12 mouse cellular contexts compared by ENCODE assay signal in the genomic region with DNA sequence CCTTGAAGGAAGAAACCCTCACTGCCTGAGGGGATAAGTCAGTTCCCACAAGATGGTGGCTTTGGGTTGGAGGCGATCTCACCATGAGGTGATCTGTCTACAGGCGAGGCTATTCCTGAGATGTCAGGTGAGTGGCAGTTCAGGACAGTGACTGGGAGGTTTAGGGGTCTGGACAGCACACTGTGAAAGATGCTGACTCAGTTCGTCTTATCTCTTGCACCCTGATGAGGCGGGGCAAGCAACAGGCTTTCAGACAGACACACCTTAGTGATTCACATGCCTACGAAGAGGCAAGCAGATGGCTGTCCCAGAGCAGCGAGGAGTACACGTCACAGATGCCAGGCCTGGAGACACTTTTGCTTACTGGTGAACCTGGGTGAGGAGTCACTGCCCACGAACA. TPM values are rescaled to one million over a fixed set of nuclear protein-coding genes. Genes with fewer than 3 reads are reported as not detected.
DNase-seq lines count a peak whose midpoint lies in the region; ATAC-seq and TF ChIP-seq lines count a peak whose summit lies in the region.
"Had no signal": no experiment of that assay in that cellular context is flagged by ENCODE, and none has a peak within 500 bp of the region (broad histone marks: within the 10 kb centered on the region; RNA-seq: fewer than 3 reads in every experiment).

No protein-coding gene starts in this region.

- H3K27me3 ChIP-seq in lung, postnatal 0 days (replicated peaks; ENCODE audit: insufficient read depth, low read length), result no peaks in the 10 kb centered on the region
- H3K27me3 ChIP-seq in liver, embryonic 12.5 days (replicated peaks), result no peaks in the 10 kb centered on the region

- no peaks in the 10 kb centered on the region for H3K9me3 ChIP-seq in lung, postnatal 0 days (ENCODE audit: low read length)
- no peaks in the 10 kb centered on the region for H3K9me3 ChIP-seq in liver, embryonic 12.5 days (replicated peaks)

- no peak overlapping the region for H3K4me3 ChIP-seq in lung, postnatal 0 days (ENCODE audit: low read depth, low read length)
- no peak overlapping the region for H3K4me3 ChIP-seq in liver, embryonic 12.5 days
- H3K4me3 ChIP-seq: left cerebral cortex, adult 2 months had no signal

- H3K4me1 ChIP-seq in lung, postnatal 0 days (ENCODE audit: insufficient read depth, low read depth, low read length), result no peaks in the 10 kb centered on the region
- peaks cover 31% of the 10 kb centered on the region for H3K4me1 ChIP-seq in liver, embryonic 12.5 days

- no peak for DNase-seq in lung, postnatal 0 days (ENCODE audit: low spot score)
- no peak for DNase-seq in lung, postnatal 14 days
- peak; percentile 68 for DNase-seq in yolk sac, embryonic 10.5 days (ENCODE audit: low spot score)
- no peak for DNase-seq in thymus, postnatal 25 days
- DNase-seq: gastrocnemius, postnatal 10 days; kidney, postnatal 14 days; thymus, postnatal 36 days had no signal

- no peaks in the 10 kb centered on the region for H3K36me3 ChIP-seq in lung, postnatal 0 days (ENCODE audit: insufficient read depth, low read length)
- H3K36me3 ChIP-seq in liver, embryonic 12.5 days, result no peaks in the 10 kb centered on the region

- peak; percentile 19; the same call in 1 of the 2 replicates for ATAC-seq in lung, postnatal 0 days
- peak; percentile 24 for ATAC-seq in common myeloid progenitor, adult 5-6 weeks (replicated peaks; ENCODE audit: low read depth, poor library complexity, severe bottlenecking)
- peak; percentile 97 for ATAC-seq in liver, embryonic 12.5 days
- ATAC-seq in cerebellum, adult (ENCODE audit: insufficient number of reproducible peaks, low FRiP score, low TSS enrichment), result no peak

- H3K4me2 ChIP-seq in lung, postnatal 0 days (replicated peaks; ENCODE audit: low read depth, low read length), result no peak overlapping the region
- peak overlapping the region; percentile 47 for H3K4me2 ChIP-seq in liver, embryonic 12.5 days

- no peak overlapping the region for H3K27ac ChIP-seq in lung, postnatal 0 days (ENCODE audit: low read length)
- H3K27ac ChIP-seq in liver, embryonic 12.5 days, result peak overlapping the region; percentile 73
- H3K27ac ChIP-seq: left cerebral cortex, adult 2 months had no signal

- 80% methylated on average over 8 of the region's 8 CpGs for WGBS in lung, postnatal 0 days
- 35% methylated on average over 8 of the region's 8 CpGs for WGBS in liver, embryonic 12.5 days (ENCODE audit: insufficient replicate concordance)

- no peak for TF ChIP-seq CTCF in lung, postnatal 0 days (IDR thresholded peaks at IDR 0.05)

- no peak overlapping the region for H3K9ac ChIP-seq in lung, postnatal 0 days (replicated peaks; ENCODE audit: low read depth)
- peak overlapping the region; percentile 47 for H3K9ac ChIP-seq in liver, embryonic 12.5 days

- TF ChIP-seq EP300 in lung, postnatal 0 days (IDR thresholded peaks at IDR 0.05), result no peak

RNA-seq across cellular contexts. Expression of a gene that starts 15.5 kb away (rescaled TPM):
- 1.3 and 2.2 TPM in 2 replicates for polyA plus RNA-seq in lung, postnatal 0 days (2015; fragmentation: Nextera tagmentation; extraction: Ambion mirVana)
- total RNA-seq in common myeloid progenitor, adult 5-6 weeks (2017), result not detected in 2 replicates
- polyA plus RNA-seq in liver, embryonic 12.5 days (2016; fragmentation: Nextera tagmentation; extraction: Ambion mirVana), result 0.18 and 0.23 TPM in 2 replicates
- total RNA-seq: hematopoietic stem cell, adult 5-6 weeks had no signal

RNA-seq across cellular contexts. Expression of a gene that starts 39.4 kb away (rescaled TPM):
- polyA plus RNA-seq in lung, postnatal 0 days (2015; fragmentation: Nextera tagmentation; extraction: Ambion mirVana), result 24.8 and 29.6 TPM in 2 replicates
- 22.9 and 32.8 TPM in 2 replicates for total RNA-seq in common myeloid progenitor, adult 5-6 weeks (2017)
- 7.6 and 8.5 TPM in 2 replicates for polyA plus RNA-seq in liver, embryonic 12.5 days (2016; fragmentation: Nextera tagmentation; extraction: Ambion mirVana)
